Mouse (Mus musculus) bone marrow macrophage, adult 2 months (primary cell): ENCODE results near the gene Traf7.

Experiments used
- CTCF ChIP-seq: IDR thresholded peaks from 2 replicates; pipeline ENCODE4 v1.5.1; 2012; ENCODE audit warnings: low read depth, mild to moderate bottlenecking, low read length, moderate library complexity
- POLR2A ChIP-seq: IDR thresholded peaks from 2 replicates; pipeline ENCODE4 v1.6.1; 2012; ENCODE audit warnings: mild to moderate bottlenecking, low read depth, low read length, borderline replicate concordance

DNA sequence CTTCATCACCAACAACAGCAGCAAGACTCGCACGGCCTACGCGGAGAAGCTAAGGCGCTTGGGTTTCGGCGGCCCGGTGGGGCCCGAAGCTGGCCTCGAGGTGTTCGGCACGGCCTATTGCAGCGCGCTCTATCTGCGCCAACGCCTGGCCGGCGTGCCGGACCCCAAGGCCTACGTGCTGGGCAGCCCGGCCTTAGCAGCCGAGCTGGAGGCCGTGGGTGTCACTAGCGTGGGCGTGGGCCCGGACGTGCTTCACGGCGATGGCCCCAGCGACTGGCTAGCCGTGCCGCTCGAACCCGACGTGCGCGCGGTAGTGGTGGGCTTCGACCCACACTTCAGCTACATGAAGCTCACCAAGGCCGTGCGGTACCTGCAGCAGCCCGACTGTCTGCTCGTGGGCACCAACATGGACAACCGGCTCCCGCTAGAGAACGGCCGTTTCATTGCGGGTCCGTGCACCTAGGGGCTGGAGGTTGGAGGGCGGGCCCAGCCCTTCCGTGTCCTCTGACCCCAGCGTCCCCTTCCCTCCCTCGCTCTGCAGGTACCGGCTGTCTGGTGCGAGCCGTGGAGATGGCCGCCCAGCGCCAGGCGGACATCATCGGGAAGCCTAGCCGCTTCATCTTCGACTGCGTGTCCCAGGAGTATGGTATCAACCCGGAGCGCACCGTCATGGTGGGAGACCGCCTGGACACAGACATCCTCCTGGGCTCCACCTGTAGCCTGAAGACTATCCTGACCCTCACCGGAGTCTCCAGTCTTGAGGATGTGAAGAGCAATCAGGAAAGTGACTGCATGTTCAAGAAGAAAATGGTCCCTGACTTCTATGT, 56.8 kb downstream of the Traf7 start:
- TF ChIP-seq CTCF (no peak), POLR2A (no peak)
